Mouse (Mus musculus): ENCODE measurements around the gene Tcn2.
A peak's percentile ranks its signal among the peaks of the same experiment; 100 is the strongest.

The Tcn2 gene

GRCm38 (mm10) chr11:3894406-3895281 is 37.3 kb downstream of the Tcn2 start, which contains the start of the genes 4921536K21Rik and Dusp18:
4921536K21Rik (minus strand) TSS chr11:3895098.
Dusp18 (plus strand) TSS chr11:3895240.
- DNase-seq (ENCODE audit: low read depth, low spot score) = peak; percentile 61

- no peak for DNase-seq (ENCODE audit: low read depth, low spot score)
These were observed 38.0 kb downstream of the Tcn2 start for GRCm38 (mm10) chr11:3893970-3894369.

GRCm38 (mm10) chr11:3887331-3887730 is 44.6 kb downstream of the Tcn2 start:
- no peak for DNase-seq (ENCODE audit: low read depth, low spot score)

DNA sequence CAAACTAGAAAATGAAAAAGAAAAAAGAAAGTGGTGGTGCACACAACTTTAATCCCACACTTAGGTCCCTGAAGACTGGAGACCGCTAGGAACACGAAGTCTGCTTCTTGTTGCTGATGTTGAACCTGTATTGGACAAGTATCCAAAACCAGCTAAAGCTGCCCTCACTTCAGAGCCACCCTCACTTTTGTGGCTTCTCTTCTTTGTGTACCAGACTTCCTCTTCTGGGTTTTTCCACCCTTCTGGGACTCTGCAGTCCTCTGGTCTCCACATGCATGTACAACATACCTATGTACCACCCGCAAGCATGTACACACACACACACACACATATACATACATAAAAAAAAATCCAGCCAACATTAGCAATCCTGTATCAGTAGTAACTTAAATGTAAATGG is 48.2 kb downstream of the Tcn2 start:
- DNase-seq (ENCODE audit: low read depth, low spot score) = no peak

GRCm38 (mm10) chr11:3879836-3880235 is 52.1 kb downstream of the Tcn2 start:
- peak; percentile 42 for DNase-seq (ENCODE audit: low read depth, low spot score)

DNA sequence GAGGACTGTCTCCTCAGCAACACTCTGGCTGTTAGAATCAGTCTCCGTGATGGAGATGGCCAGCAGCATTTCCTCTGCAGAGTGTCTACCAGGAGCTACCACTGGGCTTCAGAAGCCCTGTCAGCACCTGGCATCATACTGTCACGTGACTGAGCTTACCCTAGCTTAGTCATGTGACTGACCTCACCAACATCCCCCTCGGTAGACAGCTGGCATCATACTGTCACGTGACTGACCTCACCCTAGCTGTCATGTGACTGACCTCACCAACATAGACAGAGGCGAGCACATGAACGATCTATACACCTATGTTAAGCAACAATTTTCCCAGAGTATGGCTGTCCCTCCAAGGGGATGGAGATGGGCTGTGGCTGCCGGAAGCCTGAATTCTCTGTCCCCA is 53.3 kb downstream of the Tcn2 start:
- no peak for DNase-seq (ENCODE audit: low read depth, low spot score)

GRCm38 (mm10) chr11:3876419-3876818 is 55.5 kb downstream of the Tcn2 start:
- DNase-seq (ENCODE audit: low read depth, low spot score) = no peak

All from c-Kit-negative CD71-positive TER-119-positive erythroid progenitor cells, embryonic 14.5 days (primary cell).